In genomic region chr14:21982096-21982591, GRCm38 (mm10) we compare ENCODE assay signal across 8 mouse cellular contexts. TPM values are rescaled to one million over a fixed set of nuclear protein-coding genes. Genes with fewer than 3 reads are reported as not detected.
DNase-seq lines count a peak whose midpoint lies in the region; ATAC-seq lines count a peak whose summit lies in the region.

No protein-coding gene starts in this region.

- peak overlapping the region; percentile 3 for H3K4me3 ChIP-seq in megakaryocyte, embryonic 14.5 days (replicated peaks)
- H3K4me3 ChIP-seq in forebrain, embryonic 11.5 days (ENCODE audit: low read depth, low read length), result peak overlapping the region; percentile 32
- H3K4me3 ChIP-seq in intestine, embryonic 14.5 days (ENCODE audit: low read depth, low read length), result peak overlapping the region; percentile 58
- H3K4me3 ChIP-seq in midbrain, embryonic 14.5 days (replicated peaks; ENCODE audit: low read depth, low read length), result peak overlapping the region; percentile 36

- peak overlapping the region; percentile 65 for H3K4me2 ChIP-seq in forebrain, embryonic 11.5 days (ENCODE audit: low read depth, low read length, severe bottlenecking)
- peak overlapping the region; percentile 71 for H3K4me2 ChIP-seq in intestine, embryonic 14.5 days (ENCODE audit: low read length)
- H3K4me2 ChIP-seq in midbrain, embryonic 14.5 days (ENCODE audit: low read length), result peak overlapping the region; percentile 88

- H3K27ac ChIP-seq in forebrain, embryonic 11.5 days (ENCODE audit: low read depth, low read length), result peak overlapping the region; percentile 25; the same call in 1 of the 2 replicates
- H3K27ac ChIP-seq in intestine, embryonic 14.5 days (ENCODE audit: low read depth), result peak overlapping the region; percentile 83
- peak overlapping the region; percentile 64; the same call in 1 of the 2 replicates for H3K27ac ChIP-seq in midbrain, embryonic 14.5 days (replicated peaks; ENCODE audit: low read depth, low read length)

- H3K27me3 ChIP-seq in megakaryocyte, embryonic 14.5 days (replicated peaks), result peaks cover 86% of the 10 kb centered on the region
- H3K27me3 ChIP-seq in forebrain, embryonic 11.5 days (ENCODE audit: control insufficient read depth, insufficient read depth, low read length), result peaks cover 26% of the 10 kb centered on the region
- no peaks in the 10 kb centered on the region for H3K27me3 ChIP-seq in intestine, embryonic 14.5 days (replicated peaks; ENCODE audit: control insufficient read depth, insufficient read depth, low read length)
- H3K27me3 ChIP-seq in midbrain, embryonic 14.5 days (ENCODE audit: control insufficient read depth, insufficient read depth, low read length), result peaks cover 18% of the 10 kb centered on the region

- no peak for ATAC-seq in megakaryocyte, adult 5-6 weeks (ENCODE audit: poor library complexity, severe bottlenecking)
- ATAC-seq in forebrain, embryonic 11.5 days (replicated peaks; ENCODE audit: low FRiP score), result no peak
- no peak for ATAC-seq in intestine, embryonic 14.5 days (replicated peaks; ENCODE audit: low FRiP score, low TSS enrichment, low read depth)
- ATAC-seq in midbrain, embryonic 14.5 days (ENCODE audit: low FRiP score, low TSS enrichment), result no peak

- H3K4me1 ChIP-seq in megakaryocyte, embryonic 14.5 days, result peaks cover 61% of the 10 kb centered on the region
- peaks cover 23% of the 10 kb centered on the region for H3K4me1 ChIP-seq in forebrain, embryonic 11.5 days (replicated peaks; ENCODE audit: control insufficient read depth, insufficient read depth, low read length)
- H3K4me1 ChIP-seq in intestine, embryonic 14.5 days (replicated peaks; ENCODE audit: control insufficient read depth, insufficient read depth, low read length), result peaks cover 9% of the 10 kb centered on the region; the same call in 1 of the 2 replicates
- H3K4me1 ChIP-seq in midbrain, embryonic 14.5 days (ENCODE audit: control insufficient read depth, insufficient read depth, low read length), result peaks cover 30% of the 10 kb centered on the region

- 6% methylated on average over 14 of the region's 14 CpGs for WGBS in forebrain, embryonic 11.5 days
- WGBS in intestine, embryonic 14.5 days, result 38% methylated on average over 14 of the region's 14 CpGs
- 12% methylated on average over 14 of the region's 14 CpGs for WGBS in midbrain, embryonic 14.5 days

- peak overlapping the region; percentile 62 for H3K9ac ChIP-seq in forebrain, embryonic 11.5 days (ENCODE audit: low read length)
- H3K9ac ChIP-seq in intestine, embryonic 14.5 days (ENCODE audit: low read length), result peak overlapping the region; percentile 82
- H3K9ac ChIP-seq in midbrain, embryonic 14.5 days (replicated peaks; ENCODE audit: low read length), result peak overlapping the region; percentile 55

- peak; percentile 72 for DNase-seq in forebrain, embryonic 11.5 days (ENCODE audit: low spot score)
- DNase-seq in intestine, embryonic 14.5 days (ENCODE audit: low spot score), result peak; percentile 85
- DNase-seq in midbrain, embryonic 14.5 days, result peak; percentile 31
- no peak for DNase-seq in spleen, postnatal 36 days (ENCODE audit: low spot score in 2 of 2)
- no peak for DNase-seq in spleen, postnatal 14 days (ENCODE audit: low spot score in 2 of 2)
- DNase-seq in right cerebral cortex, postnatal 14 days, result no peak

- no peaks in the 10 kb centered on the region for H3K36me3 ChIP-seq in megakaryocyte, embryonic 14.5 days (replicated peaks; ENCODE audit: low read length)
- H3K36me3 ChIP-seq in forebrain, embryonic 11.5 days (ENCODE audit: control insufficient read depth, insufficient read depth, low read length), result no peaks in the 10 kb centered on the region; the same call in 1 of the 2 replicates
- H3K36me3 ChIP-seq in intestine, embryonic 14.5 days (ENCODE audit: control insufficient read depth, insufficient read depth, low read length), result peaks cover 18% of the 10 kb centered on the region
- peaks cover 8% of the 10 kb centered on the region; the same call in 1 of the 2 replicates for H3K36me3 ChIP-seq in midbrain, embryonic 14.5 days (ENCODE audit: control insufficient read depth, insufficient read depth, low read length)

- 0 out of 2 replicates have a peak, but pooled peaks cover 10% of the 10 kb centered on the region for H3K9me3 ChIP-seq in megakaryocyte, embryonic 14.5 days
- H3K9me3 ChIP-seq in forebrain, embryonic 11.5 days (ENCODE audit: control insufficient read depth, low read length), result no peaks in the 10 kb centered on the region
- no peaks in the 10 kb centered on the region for H3K9me3 ChIP-seq in intestine, embryonic 14.5 days (ENCODE audit: control insufficient read depth, low read length)
- no peaks in the 10 kb centered on the region for H3K9me3 ChIP-seq in midbrain, embryonic 14.5 days (ENCODE audit: control insufficient read depth, low read length)

RNA-seq across cellular contexts. Expression of gene Zfp503, which starts 7.3 kb away (rescaled TPM):
- polyA plus RNA-seq in megakaryocyte, embryonic 14.5 days (2012; ENCODE audit: insufficient read depth, low replicate concordance), result 0.77 and 1.3 TPM in 2 replicates
- 0.39 and 0.65 TPM in 2 replicates for total RNA-seq in megakaryocyte, adult 5-6 weeks (2015)
- total RNA-seq in megakaryocyte, adult 5-6 weeks (2017), result 0.51 TPM in 1 of 2 replicates, not detected in the other
- polyA plus RNA-seq in forebrain, embryonic 11.5 days (2014; fragmentation: Nextera tagmentation; extraction: Ambion mirVana), result 6.6 and 6.7 TPM in 2 replicates
- 11.4 and 12.7 TPM in 2 replicates for polyA plus RNA-seq in intestine, embryonic 14.5 days (2014; fragmentation: Nextera tagmentation; extraction: Ambion mirVana)
- 4.4 and 5.0 TPM in 2 replicates for polyA plus RNA-seq in midbrain, embryonic 14.5 days (2014; fragmentation: Nextera tagmentation; extraction: Ambion mirVana)

RNA-seq across cellular contexts. Expression of gene Lrmda, which starts 37.4 kb away (rescaled TPM):
- polyA plus RNA-seq in megakaryocyte, embryonic 14.5 days (2012; ENCODE audit: insufficient read depth, low replicate concordance), result 7.1 and 12.7 TPM in 2 replicates
- 10.9 and 11.2 TPM in 2 replicates for total RNA-seq in megakaryocyte, adult 5-6 weeks (2015)
- total RNA-seq in megakaryocyte, adult 5-6 weeks (2017), result 12.6 and 15.6 TPM in 2 replicates
- polyA plus RNA-seq in forebrain, embryonic 11.5 days (2014; fragmentation: Nextera tagmentation; extraction: Ambion mirVana), result not detected in 2 replicates
- polyA plus RNA-seq in intestine, embryonic 14.5 days (2014; fragmentation: Nextera tagmentation; extraction: Ambion mirVana), result 0.63 and 0.70 TPM in 2 replicates
- 0.42 TPM in 1 of 2 replicates, not detected in the other for polyA plus RNA-seq in midbrain, embryonic 14.5 days (2014; fragmentation: Nextera tagmentation; extraction: Ambion mirVana)

Comparison
In these comparisons a context has a peak if more than half of its experiments do, and no peak if none do; other contexts are left out.
1. H3K4me3 ChIP-seq: peak in every context shown above with its lines; median percentile 58 in intestine, embryonic 14.5 days; 36 in midbrain, embryonic 14.5 days; 32 in forebrain, embryonic 11.5 days; 3 in megakaryocyte, embryonic 14.5 days.
2. DNase-seq: peak in forebrain, embryonic 11.5 days (single experiment), intestine, embryonic 14.5 days (single experiment) and midbrain, embryonic 14.5 days (single experiment); none in spleen, postnatal 36 days (0 of 2), spleen, postnatal 14 days (0 of 2) and right cerebral cortex, postnatal 14 days (single experiment).
3. H3K27ac ChIP-seq: peak in every context shown above with its lines; median percentile 83 in intestine, embryonic 14.5 days; 64 in midbrain, embryonic 14.5 days; 25 in forebrain, embryonic 11.5 days.
4. Peak in every context shown above with its lines, with median percentiles within 50 percentile points of each other: H3K4me2 ChIP-seq and H3K9ac ChIP-seq.